ENCODE assay signal across 22 mouse cellular contexts in genomic region chr12:60967424-60967823, GRCm38 (mm10).
A peak's percentile ranks its signal among the peaks of the same experiment; 100 is the strongest.
DNase-seq lines count a peak whose midpoint lies in the region; ATAC-seq and TF ChIP-seq lines count a peak whose summit lies in the region.
"Had no signal": no experiment of that assay in that cellular context is flagged by ENCODE, and none has a peak within 500 bp of the region (broad histone marks: within the 10 kb centered on the region; RNA-seq: fewer than 3 reads in every experiment).

No protein-coding gene starts in this region.

- H3K4me3 ChIP-seq in liver, postnatal 0 days (ENCODE audit: low read depth, low read length) = no peak overlapping the region
- H3K4me3 ChIP-seq in hindbrain, embryonic 16.5 days (ENCODE audit: low read length) = no peak overlapping the region
- H3K4me3 ChIP-seq: embryonic facial prominence, embryonic 13.5 days; embryonic facial prominence, embryonic 15.5 days; erythroblast, embryonic 14.5 days; forebrain, embryonic 10.5 days; forebrain, embryonic 12.5 days had no signal

- H3K9me3 ChIP-seq in liver, postnatal 0 days (ENCODE audit: low read length) = no peaks in the 10 kb centered on the region
- no peaks in the 10 kb centered on the region for H3K9me3 ChIP-seq in hindbrain, embryonic 16.5 days (ENCODE audit: control insufficient read depth, low read length)
- H3K9me3 ChIP-seq: embryonic facial prominence, embryonic 13.5 days; embryonic facial prominence, embryonic 15.5 days; forebrain, embryonic 10.5 days; forebrain, embryonic 12.5 days had no signal

- DNase-seq in 416B (ENCODE audit: low read depth) = peak; percentile 0
- DNase-seq in NIH3T3 (ENCODE audit: low read depth) = peak; percentile 52
- DNase-seq in brain, adult 2 months (ENCODE audit: low read depth, low spot score) = peak; percentile 35
- no peak for DNase-seq in liver, postnatal 0 days
- DNase-seq: adrenal gland, adult 2 months; adrenal gland, postnatal 14 days; adrenal gland, postnatal 36 days; cerebellum, adult 11 months; cerebellum, adult 18-20 months; cerebellum, adult 8-10 months; cerebellum, adult 9-11 months; cerebellum, postnatal 14 days; cerebellum, postnatal 36 days; embryo, embryonic 11 days had no signal

- 58% methylated on average over 1 of the region's 1 CpGs for WGBS in liver, postnatal 0 days (ENCODE audit: insufficient replicate concordance)
- 66% methylated on average over 1 of the region's 1 CpGs for WGBS in hindbrain, embryonic 16.5 days

- H3K36me3 ChIP-seq in liver, postnatal 0 days (replicated peaks; ENCODE audit: insufficient read depth, low read length) = no peaks in the 10 kb centered on the region
- no peaks in the 10 kb centered on the region for H3K36me3 ChIP-seq in hindbrain, embryonic 16.5 days (ENCODE audit: control insufficient read depth, insufficient read depth, low read length)
- H3K36me3 ChIP-seq: embryonic facial prominence, embryonic 13.5 days; embryonic facial prominence, embryonic 15.5 days; forebrain, embryonic 10.5 days; forebrain, embryonic 12.5 days had no signal

- H3K4me2 ChIP-seq in liver, postnatal 0 days (ENCODE audit: low read depth, low read length) = no peak overlapping the region
- no peak overlapping the region for H3K4me2 ChIP-seq in hindbrain, embryonic 16.5 days (ENCODE audit: low read length)
- H3K4me2 ChIP-seq: embryonic facial prominence, embryonic 13.5 days; embryonic facial prominence, embryonic 15.5 days; forebrain, embryonic 12.5 days had no signal

- TF ChIP-seq EP300 in liver, postnatal 0 days (IDR thresholded peaks at IDR 0.05; ENCODE audit: low read depth) = no peak

- ATAC-seq in liver, postnatal 0 days = no peak
- no peak for ATAC-seq in hindbrain, embryonic 16.5 days
- ATAC-seq: forebrain, embryonic 14.5 days; forebrain, embryonic 16.5 days had no signal

- H3K27me3 ChIP-seq in liver, postnatal 0 days (ENCODE audit: insufficient read depth, low read length) = no peaks in the 10 kb centered on the region
- no peaks in the 10 kb centered on the region for H3K27me3 ChIP-seq in hindbrain, embryonic 16.5 days (replicated peaks; ENCODE audit: control insufficient read depth, insufficient read depth, low read length)
- H3K27me3 ChIP-seq: embryonic facial prominence, embryonic 13.5 days; embryonic facial prominence, embryonic 15.5 days; forebrain, embryonic 12.5 days had no signal

- TF ChIP-seq CTCF in liver, postnatal 0 days (IDR thresholded peaks at IDR 0.05; ENCODE audit: low read depth) = no peak

- no peak overlapping the region for H3K9ac ChIP-seq in liver, postnatal 0 days (replicated peaks)
- H3K9ac ChIP-seq in hindbrain, embryonic 16.5 days (ENCODE audit: low read depth, low read length) = no peak overlapping the region
- H3K9ac ChIP-seq: embryonic facial prominence, embryonic 13.5 days; embryonic facial prominence, embryonic 15.5 days; forebrain, embryonic 12.5 days had no signal

- H3K27ac ChIP-seq in liver, postnatal 0 days (ENCODE audit: low read depth) = no peak overlapping the region
- no peak overlapping the region for H3K27ac ChIP-seq in hindbrain, embryonic 16.5 days (ENCODE audit: low read depth, low read length)
- H3K27ac ChIP-seq: embryonic facial prominence, embryonic 13.5 days; embryonic facial prominence, embryonic 15.5 days; forebrain, embryonic 10.5 days; forebrain, embryonic 12.5 days had no signal

- H3K4me1 ChIP-seq in liver, postnatal 0 days (ENCODE audit: insufficient read depth) = no peaks in the 10 kb centered on the region
- H3K4me1 ChIP-seq in hindbrain, embryonic 16.5 days (ENCODE audit: control insufficient read depth, insufficient read depth, low read depth, low read length) = no peaks in the 10 kb centered on the region
- H3K4me1 ChIP-seq: embryonic facial prominence, embryonic 13.5 days; embryonic facial prominence, embryonic 15.5 days; forebrain, embryonic 10.5 days; forebrain, embryonic 12.5 days had no signal
